10 mouse cellular contexts compared by ENCODE assay signal in genomic region chr6:71772156-71772555, GRCm38 (mm10). TPM values are rescaled to one million over a fixed set of nuclear protein-coding genes. Genes with fewer than 3 reads are reported as not detected.
DNase-seq lines count a peak whose midpoint lies in the region; TF ChIP-seq lines count a peak whose summit lies in the region.
"Had no signal": no experiment of that assay in that cellular context is flagged by ENCODE, and none has a peak within 500 bp of the region (broad histone marks: within the 10 kb centered on the region; RNA-seq: fewer than 3 reads in every experiment).

No protein-coding gene starts in this region.

- peak; percentile 69 for DNase-seq in left cerebral cortex, adult 11 months (ENCODE audit: low spot score)
- no peak for DNase-seq in left cerebral cortex, postnatal 4 days
- DNase-seq in brain, embryonic 14.5 days (ENCODE audit: low read depth) = peak; percentile 83
- peak; percentile 44 to 67 for DNase-seq in frontal cortex, postnatal 14 days (ENCODE audit: low spot score in 2 of 2)
- peak; percentile 45 to 63 for DNase-seq in left cerebral cortex, postnatal 10 days (ENCODE audit: extremely low spot score in 1 of 2, low spot score in 2 of 2)
- DNase-seq in retina, postnatal 1 day = no peak
- no peak for DNase-seq in embryo, embryonic 11 days
- no peak for DNase-seq in ovary, postnatal 36 days (ENCODE audit: low spot score)
- DNase-seq: heart, postnatal 4 days; liver, embryonic 13.5 days had no signal

- intact Hi-C loops in left cerebral cortex, postnatal 4 days (cut with DNase I) = no loop called here
- intact Hi-C loops in left cerebral cortex, postnatal 10 days (cut with DNase I) = loop anchor here (5.0 kb wide), 1 partner anchor 65 kb away; the partner anchor contains the start of gene Reep1

- TF ChIP-seq CTCF in brain, embryonic 14.5 days (IDR thresholded peaks at IDR 0.05; ENCODE audit: borderline replicate concordance, extremely low read depth, insufficient read depth, insufficient read length) = no peak

- TF ChIP-seq POLR2A in brain, embryonic 14.5 days (IDR thresholded peaks at IDR 0.05; ENCODE audit: borderline replicate concordance, extremely low read depth, insufficient read depth, insufficient read length, poor library complexity, severe bottlenecking) = no peak

RNA-seq across cellular contexts. Expression of gene Mrpl35, which starts 54.6 kb away (rescaled TPM):
- 10 to 100 TPM; 28.3 to 29.0 TPM for total RNA-seq in left cerebral cortex, postnatal 4 days (2021)
- 11.9 and 13.2 TPM in 2 replicates for polyA plus RNA-seq in brain, embryonic 14.5 days (2012; rRNA removed)
- total RNA-seq in left cerebral cortex, postnatal 10 days (2021) = 10 to 100 TPM; 28.2 to 31.0 TPM

RNA-seq across cellular contexts. Expression of gene Immt, which starts 59.0 kb away (rescaled TPM):
- 100 to 1,000 TPM; 133 to 134 TPM for total RNA-seq in left cerebral cortex, postnatal 4 days (2021)
- polyA plus RNA-seq in brain, embryonic 14.5 days (2012; rRNA removed) = 54.7 and 81.2 TPM in 2 replicates
- 100 to 1,000 TPM; 145 to 147 TPM for total RNA-seq in left cerebral cortex, postnatal 10 days (2021)

Comparison
In these comparisons a context has a peak if more than half of its experiments do, and no peak if none do; other contexts are left out.
1. DNase-seq: peak in left cerebral cortex, adult 11 months (single experiment), brain, embryonic 14.5 days (single experiment), frontal cortex, postnatal 14 days (2 of 2) and left cerebral cortex, postnatal 10 days (2 of 2); none in left cerebral cortex, postnatal 4 days (single experiment), retina, postnatal 1 day (single experiment), embryo, embryonic 11 days (single experiment) and ovary, postnatal 36 days (single experiment).